Mouse (Mus musculus) kidney, adult 10 weeks (tissue): ENCODE measurements around the gene Mogat2. TPM values are rescaled to one million over a fixed set of nuclear protein-coding genes. Genes with fewer than 3 reads are reported as not detected.

Experiments used
- polyA plus RNA-seq: library from polyadenylated mRNA; stranded (reverse); fragments of 350-450 nt; fragmentation: Illumina TruSeq; extraction: RNeasy Lipid Tissue Mini Kit (QIAGEN cat#74804); gene quantifications from one replicate; pipeline ENCODE4 v1.2.3, GENCODE M21; 2014; ENCODE audit warnings: low read depth, low replicate concordance

The Mogat2 gene
- polyA plus RNA-seq, result 1.9 TPM

DNA sequence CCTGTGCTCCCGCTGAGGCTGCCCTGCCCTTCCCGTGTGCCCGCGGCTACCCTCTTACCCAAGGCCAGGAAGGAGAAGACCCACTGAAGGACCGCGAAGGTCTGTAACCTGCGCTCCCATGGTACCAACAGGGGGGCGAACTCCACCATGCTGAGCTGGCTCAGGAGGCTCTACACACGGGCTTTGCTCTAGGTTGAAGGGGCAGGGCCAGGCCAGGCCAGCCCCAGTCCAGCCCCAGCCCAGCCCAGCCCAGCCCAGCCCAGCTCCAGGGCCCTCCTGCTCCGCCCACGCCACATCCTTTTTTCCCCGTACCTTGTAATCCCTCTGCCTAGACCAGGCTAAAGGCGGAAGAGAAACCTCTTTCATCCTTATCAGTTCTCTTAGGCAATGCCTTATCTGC is at the start of gene Mogat2:
Gene Mogat2 (minus strand): TSS at position 203 of the 400 bp plus-strand sequence.

DNA sequence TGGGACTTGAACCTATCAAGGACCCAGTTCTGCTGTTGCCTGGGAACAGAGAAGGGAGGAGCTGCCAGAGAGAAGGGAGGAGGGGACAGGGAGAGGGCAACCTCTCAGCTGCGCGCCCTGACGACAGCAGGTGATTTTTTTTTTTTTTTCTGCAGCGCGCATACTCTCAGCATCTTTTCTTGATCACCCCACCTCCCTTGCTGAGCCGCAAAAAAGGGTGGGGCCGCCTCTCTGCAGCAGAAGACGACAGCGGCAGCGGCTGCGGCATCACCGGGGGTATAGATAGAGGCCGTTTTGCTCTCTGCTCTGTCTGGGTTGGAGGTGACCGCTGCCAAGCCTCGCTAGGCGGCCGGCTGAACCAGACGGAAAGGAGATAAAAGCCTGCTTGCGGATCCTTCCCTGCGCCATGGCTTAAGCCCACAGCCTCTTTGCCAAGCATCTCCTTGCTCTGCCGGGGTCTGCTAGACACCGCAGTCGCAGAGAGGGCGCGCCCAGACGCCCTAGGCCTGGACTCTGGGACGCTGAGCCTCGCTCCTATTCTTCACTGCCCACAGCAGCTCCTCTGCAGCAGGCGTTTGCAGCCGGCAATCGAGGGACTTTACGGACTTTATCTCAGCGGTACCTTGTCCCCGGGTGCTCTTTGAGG is 29.0 kb upstream of the Mogat2 start, which contains the start of gene Map6:
Gene Map6 (plus strand): TSS at position 197 of the 646 bp plus-strand sequence.

DNA sequence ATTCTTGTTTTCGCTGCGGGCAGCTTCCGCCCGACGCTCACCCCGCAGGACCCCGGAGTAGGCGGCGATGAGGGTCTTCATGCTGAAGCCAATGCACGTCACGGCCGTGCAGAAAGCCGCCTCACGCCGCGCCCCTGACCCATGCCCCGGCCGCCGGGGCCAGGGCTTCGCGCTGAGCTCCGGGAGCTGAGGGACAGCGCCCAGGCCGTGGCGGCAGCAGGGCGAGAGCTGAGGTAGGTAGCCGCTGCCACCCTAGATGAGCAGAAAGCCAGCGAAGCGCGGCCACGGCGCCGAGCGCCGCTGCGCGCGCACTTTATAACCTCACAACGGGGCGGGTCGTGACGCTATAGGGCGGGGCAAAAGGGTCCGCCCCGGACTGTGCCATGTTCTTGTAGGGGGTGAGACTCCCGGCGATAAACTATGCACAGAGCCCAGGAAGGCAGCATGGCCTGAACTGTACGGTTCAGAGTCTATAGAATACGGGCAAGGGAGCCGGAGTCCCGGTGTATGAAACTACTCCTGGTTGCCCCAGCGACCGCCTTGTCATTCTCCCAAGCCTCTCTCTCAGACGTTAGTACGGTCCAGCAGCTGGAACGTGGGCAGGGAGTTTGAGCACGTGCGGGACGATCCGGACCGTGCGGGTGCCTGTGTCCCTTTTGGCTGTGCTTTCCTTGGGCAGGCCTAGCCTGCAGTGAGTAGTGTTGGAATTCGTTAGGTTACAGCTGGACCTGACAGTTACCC is 55.8 kb downstream of the Mogat2 start, which contains the start of gene Dgat2:
Gene Dgat2 (minus strand): TSS at position 288 of the 741 bp plus-strand sequence.

Other genes starting within 250 kb of the Mogat2 start
- 18.6 TPM for gene Uvrag, start 97.5 kb downstream of the Mogat2 start, polyA plus RNA-seq
- 19.8 TPM for gene Dgat2, start 55.9 kb downstream of the Mogat2 start, polyA plus RNA-seq
- 0.16 TPM for gene Map6, start 28.8 kb upstream of the Mogat2 start, polyA plus RNA-seq
- 30.4 TPM for gene Serpinh1, start 114.6 kb upstream of the Mogat2 start, polyA plus RNA-seq
- 0.20 TPM for gene Gdpd5, start 142.8 kb upstream of the Mogat2 start, polyA plus RNA-seq
- not detected for gene Klhl35, start 227.4 kb upstream of the Mogat2 start, polyA plus RNA-seq
- 542 TPM for gene Rps3, start 245.1 kb upstream of the Mogat2 start, polyA plus RNA-seq